In genomic region chr11:120042141-120042838, GRCm38 (mm10) we compare ENCODE assay signal across 8 mouse cellular contexts. TPM values are rescaled to one million over a fixed set of nuclear protein-coding genes. Genes with fewer than 3 reads are reported as not detected.
A peak's percentile ranks its signal among the peaks of the same experiment; 100 is the strongest.
DNase-seq lines count a peak whose midpoint lies in the region; ATAC-seq and TF ChIP-seq lines count a peak whose summit lies in the region.

No protein-coding gene starts in this region.

- peaks cover 4% of the 10 kb centered on the region; the same call in 1 of the 2 replicates for H3K27me3 ChIP-seq in heart, adult 2 months (ENCODE audit: control insufficient read depth, insufficient read depth, low read length)
- peaks cover 16% of the 10 kb centered on the region for H3K27me3 ChIP-seq in heart, embryonic 16.5 days (ENCODE audit: control insufficient read depth, insufficient read depth, low read length)
- peaks cover 9% of the 10 kb centered on the region for H3K27me3 ChIP-seq in thymus, adult 2 months (ENCODE audit: control insufficient read depth, insufficient read depth, low read length)

- TF ChIP-seq POLR2A in heart, adult 2 months (IDR thresholded peaks at IDR 0.05; ENCODE audit: insufficient read depth, low read depth, low read length), result 0 out of 2 replicates have a peak, but pooled peaks have one; percentile 18
- no peak for TF ChIP-seq POLR2A in thymus, adult 2 months (IDR thresholded peaks at IDR 0.05; ENCODE audit: control insufficient read depth, extremely low read depth, insufficient read depth, low read length, poor library complexity)

- no peak overlapping the region for H3K4me2 ChIP-seq in heart, embryonic 16.5 days (ENCODE audit: low read depth, low read length)

- H3K4me3 ChIP-seq in heart, adult 2 months, result no peak overlapping the region
- no peak overlapping the region for H3K4me3 ChIP-seq in heart, embryonic 16.5 days (ENCODE audit: low read length)
- H3K4me3 ChIP-seq in thymus, adult 2 months (ENCODE audit: control insufficient read depth, insufficient read depth, low read length), result no peak overlapping the region

- intact Hi-C loops in heart, adult 2 months (cut with DNase I), result no loop called here
- intact Hi-C loops in left cerebral cortex, postnatal 25 days (cut with DNase I), result no loop called here

- TF ChIP-seq CTCF in heart, adult 2 months (IDR thresholded peaks at IDR 0.05), result no peak
- no peak for TF ChIP-seq CTCF in thymus, adult 2 months (IDR thresholded peaks at IDR 0.05; ENCODE audit: borderline replicate concordance, control insufficient read depth, extremely low read depth, insufficient read depth, low read length, poor library complexity)

- H3K27ac ChIP-seq in heart, adult 2 months, result peak overlapping the region; percentile 85
- peak overlapping the region; percentile 61 for H3K27ac ChIP-seq in heart, embryonic 16.5 days (ENCODE audit: low read length)
- H3K27ac ChIP-seq in thymus, adult 2 months (ENCODE audit: control insufficient read depth, insufficient read depth, low read length), result no peak overlapping the region

- no peak for TF ChIP-seq EP300 in heart, adult 2 months (IDR thresholded peaks at IDR 0.05; ENCODE audit: insufficient read depth, low read depth, low read length)

- peak overlapping the region; percentile 25 for H3K9ac ChIP-seq in heart, adult 2 months (ENCODE audit: low read depth, low read length)
- no peak overlapping the region for H3K9ac ChIP-seq in heart, embryonic 16.5 days (ENCODE audit: low read length)

- WGBS in heart, adult 2 months, result 37% methylated on average over 7 of the region's 7 CpGs
- 69% methylated on average over 7 of the region's 7 CpGs for WGBS in heart, embryonic 16.5 days
- 53% methylated on average over 7 of the region's 7 CpGs for WGBS in thymus, adult 2 months

- no peaks in the 10 kb centered on the region for H3K9me3 ChIP-seq in heart, embryonic 16.5 days (replicated peaks; ENCODE audit: control insufficient read depth, low read length)

- peaks cover 26% of the 10 kb centered on the region for H3K4me1 ChIP-seq in heart, adult 2 months (ENCODE audit: control insufficient read depth, insufficient read depth, low read length)
- peaks cover 24% of the 10 kb centered on the region for H3K4me1 ChIP-seq in heart, embryonic 16.5 days (ENCODE audit: control insufficient read depth, insufficient read depth, low read length)
- no peaks in the 10 kb centered on the region; the same call in 1 of the 2 replicates for H3K4me1 ChIP-seq in thymus, adult 2 months (replicated peaks; ENCODE audit: control insufficient read depth, insufficient read depth, low read length)

- no peak for ATAC-seq in heart, embryonic 16.5 days (replicated peaks; ENCODE audit: extremely low read depth, insufficient read depth, low FRiP score)

- peak in 1 of 2 experiments; percentile 50 for DNase-seq in heart, adult 2 months
- DNase-seq in heart, adult 8-10 months (ENCODE audit: low spot score), result no peak
- peak; percentile 45 for DNase-seq in MN1 (ENCODE audit: low spot score)
- DNase-seq in lung, postnatal 14 days, result peak; percentile 23
- no peak for DNase-seq in urinary bladder, adult 18-20 months (ENCODE audit: low spot score in 2 of 2)
- DNase-seq in left cerebral cortex, postnatal 25 days (ENCODE audit: low spot score in 2 of 2), result no peak
- no peak for DNase-seq in thymus, adult 2 months

- H3K36me3 ChIP-seq in heart, adult 2 months (ENCODE audit: control insufficient read depth, insufficient read depth, low read length), result no peaks in the 10 kb centered on the region
- no peaks in the 10 kb centered on the region for H3K36me3 ChIP-seq in heart, embryonic 16.5 days (ENCODE audit: control insufficient read depth, insufficient read depth)
- H3K36me3 ChIP-seq in thymus, adult 2 months (ENCODE audit: control insufficient read depth, insufficient read depth, low read length), result no peaks in the 10 kb centered on the region

- no peaks in the 10 kb centered on the region for H3K79me2 ChIP-seq in heart, adult 2 months (replicated peaks; ENCODE audit: control insufficient read depth, insufficient read depth, low read length)

RNA-seq across cellular contexts. Expression of gene Aatk, which starts 4.7 kb away (rescaled TPM):
- total RNA-seq in heart, adult 2 months (2021), result 1 to 10 TPM; 3.6 to 4.7 TPM
- polyA plus RNA-seq in heart, adult 2 months (2012; rRNA removed), result 10.3 and 12.1 TPM in 2 replicates
- 1 to 10 TPM; 3.1 to 6.2 (median 4.7) TPM for total RNA-seq in heart, adult 8-10 months (2022)
- 1.3 and 1.4 TPM in 2 replicates for polyA plus RNA-seq in heart, embryonic 16.5 days (2015; fragmentation: Nextera tagmentation; extraction: Ambion mirVana)
- total RNA-seq in left cerebral cortex, postnatal 25 days (2021), result 100 to 1,000 TPM; 189 to 195 TPM
- polyA plus RNA-seq in thymus, adult 2 months (2012; rRNA removed), result 4.4 and 4.7 TPM in 2 replicates

RNA-seq across cellular contexts. Expression of gene Cep131, which starts 44.3 kb away (rescaled TPM):
- 10 to 100 TPM in 1 of 2 experiments, 1 to 10 TPM in 1; 9.3 to 10.7 TPM for total RNA-seq in heart, adult 2 months (2021)
- polyA plus RNA-seq in heart, adult 2 months (2012; rRNA removed), result 3.7 and 6.5 TPM in 2 replicates
- total RNA-seq in heart, adult 8-10 months (2022), result 10 to 100 TPM in 3 of 4 experiments, 1 to 10 TPM in 1; 8.9 to 16.0 (median 11.7) TPM
- 13.2 and 14.5 TPM in 2 replicates for polyA plus RNA-seq in heart, embryonic 16.5 days (2015; fragmentation: Nextera tagmentation; extraction: Ambion mirVana)
- total RNA-seq in left cerebral cortex, postnatal 25 days (2021), result 10 to 100 TPM; 23.4 to 32.2 TPM
- polyA plus RNA-seq in thymus, adult 2 months (2012; rRNA removed), result 10.8 and 12.4 TPM in 2 replicates

RNA-seq across cellular contexts. Expression of gene Tepsin, which starts 56.2 kb away (rescaled TPM):
- total RNA-seq in heart, adult 2 months (2021), result 1 to 10 TPM; 6.1 to 6.3 TPM
- 19.1 and 22.8 TPM in 2 replicates for polyA plus RNA-seq in heart, adult 2 months (2012; rRNA removed)
- 1 to 10 TPM; 4.8 to 7.0 (median 6.9) TPM for total RNA-seq in heart, adult 8-10 months (2022)
- polyA plus RNA-seq in heart, embryonic 16.5 days (2015; fragmentation: Nextera tagmentation; extraction: Ambion mirVana), result 16.3 and 16.9 TPM in 2 replicates
- total RNA-seq in left cerebral cortex, postnatal 25 days (2021), result 10 to 100 TPM; 14.4 to 15.5 TPM
- polyA plus RNA-seq in thymus, adult 2 months (2012; rRNA removed), result 95.3 and 103 TPM in 2 replicates

RNA-seq across cellular contexts. Expression of gene Ndufaf8, which starts 56.4 kb away (rescaled TPM):
- total RNA-seq in heart, adult 2 months (2021), result 10 to 100 TPM; 82.7 to 93.9 TPM
- 35.5 and 51.0 TPM in 2 replicates for polyA plus RNA-seq in heart, adult 2 months (2012; rRNA removed)
- 100 to 1,000 TPM in 1 of 4 experiments, 10 to 100 TPM in 3; 68.5 to 103 (median 82.8) TPM for total RNA-seq in heart, adult 8-10 months (2022)
- polyA plus RNA-seq in heart, embryonic 16.5 days (2015; fragmentation: Nextera tagmentation; extraction: Ambion mirVana), result 92.6 and 101 TPM in 2 replicates
- total RNA-seq in left cerebral cortex, postnatal 25 days (2021), result 10 to 100 TPM; 32.5 to 36.1 TPM
- 33.0 and 47.7 TPM in 2 replicates for polyA plus RNA-seq in thymus, adult 2 months (2012; rRNA removed)

Comparison
In these comparisons a context has a peak if more than half of its experiments do, and no peak if none do; other contexts are left out.
1. DNase-seq: peak in MN1 (single experiment) and lung, postnatal 14 days (single experiment); none in heart, adult 8-10 months (single experiment), urinary bladder, adult 18-20 months (0 of 2), left cerebral cortex, postnatal 25 days (0 of 2) and thymus, adult 2 months (single experiment).
2. RNA of gene Aatk, which starts 4.7 kb away (total RNA-seq): 189 to 195 TPM in left cerebral cortex, postnatal 25 days; 3.1 to 6.2 TPM in heart, adult 8-10 months and 3.6 to 4.7 TPM in heart, adult 2 months; every median in the first group is over 10 times any median in the second.